Mouse (Mus musculus): Measurements from ENCODE around the gene Polr3h.
A peak's percentile ranks its signal among the peaks of the same experiment; 100 is the strongest.

Gene Polr3h

GRCm38 (mm10) chr15:81949076-81949475 is 23.0 kb upstream of the Polr3h start:
- DNase-seq: no peak

DNA sequence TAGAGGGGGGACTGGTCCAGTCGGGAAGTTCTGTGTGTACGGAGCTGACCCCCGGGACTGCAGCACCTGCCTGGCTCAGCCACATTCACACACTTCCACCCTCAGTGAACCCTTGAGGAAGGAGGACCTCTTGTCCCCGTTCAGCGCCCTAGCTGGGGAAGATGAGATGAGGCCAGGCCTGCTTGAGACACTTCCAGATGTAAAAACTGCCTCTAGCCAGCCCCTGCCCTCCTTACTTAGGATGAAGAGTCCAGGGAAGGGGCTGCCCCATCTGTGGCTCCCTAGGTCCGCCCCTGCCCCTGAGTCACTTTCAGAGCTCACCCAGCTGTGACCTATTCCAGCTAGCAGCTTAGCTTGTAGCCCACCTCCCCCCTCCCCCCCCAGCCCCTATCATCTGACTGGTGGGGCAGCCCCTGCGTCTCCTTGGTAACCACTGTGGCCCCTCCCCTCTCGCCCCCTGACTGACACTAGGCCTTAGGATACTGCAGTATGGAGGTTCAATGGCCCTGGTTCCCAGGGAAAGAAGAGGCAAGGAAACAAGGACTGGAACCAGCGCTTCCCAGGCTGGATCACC is 17.2 kb upstream of the Polr3h start:
- DNase-seq: no peak

- DNase-seq: no peak
Measured at GRCm38 (mm10) chr15:81941010-81941409, 15.0 kb upstream of the Polr3h start.

DNA sequence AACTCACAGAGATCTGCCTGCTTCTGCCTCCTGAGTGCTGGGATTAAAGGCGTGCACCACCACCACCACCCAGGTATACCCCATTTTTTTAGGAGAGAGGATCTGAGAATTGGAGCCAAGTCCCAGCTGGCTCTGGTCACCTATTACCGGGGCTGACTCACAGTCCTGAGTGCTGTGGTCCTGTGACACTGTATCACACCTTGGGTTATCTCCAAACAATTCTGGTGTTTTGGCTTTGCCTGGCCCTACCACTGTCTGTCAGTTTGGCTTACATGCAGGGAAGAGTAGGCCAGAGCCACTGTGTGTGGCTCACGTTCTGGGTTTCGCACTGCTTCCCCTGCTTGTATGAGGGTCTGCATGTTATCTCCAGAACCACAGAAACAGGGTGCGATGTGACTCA is 14.2 kb upstream of the Polr3h start:
- DNase-seq: no peak

DNA sequence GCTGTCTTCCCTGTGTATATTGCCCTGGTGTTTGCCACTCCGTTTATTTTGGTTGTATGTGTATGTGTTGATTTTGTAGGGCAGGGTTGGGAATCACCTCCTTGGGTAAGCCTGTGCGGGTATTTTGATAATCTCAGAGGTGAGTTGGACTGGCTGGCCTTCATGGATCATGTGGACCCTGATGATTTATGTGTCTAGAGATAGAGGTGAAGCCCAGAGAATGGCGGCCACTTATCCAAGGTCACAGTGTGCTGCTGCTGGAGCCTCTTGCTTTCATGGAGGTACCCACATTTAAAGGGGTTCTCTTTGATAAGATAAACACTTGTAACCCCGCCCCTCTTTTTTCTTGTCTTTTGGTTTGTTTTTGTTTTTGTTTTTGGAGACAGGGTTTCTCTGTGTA is 13.7 kb upstream of the Polr3h start:
- no peak for DNase-seq

DNA sequence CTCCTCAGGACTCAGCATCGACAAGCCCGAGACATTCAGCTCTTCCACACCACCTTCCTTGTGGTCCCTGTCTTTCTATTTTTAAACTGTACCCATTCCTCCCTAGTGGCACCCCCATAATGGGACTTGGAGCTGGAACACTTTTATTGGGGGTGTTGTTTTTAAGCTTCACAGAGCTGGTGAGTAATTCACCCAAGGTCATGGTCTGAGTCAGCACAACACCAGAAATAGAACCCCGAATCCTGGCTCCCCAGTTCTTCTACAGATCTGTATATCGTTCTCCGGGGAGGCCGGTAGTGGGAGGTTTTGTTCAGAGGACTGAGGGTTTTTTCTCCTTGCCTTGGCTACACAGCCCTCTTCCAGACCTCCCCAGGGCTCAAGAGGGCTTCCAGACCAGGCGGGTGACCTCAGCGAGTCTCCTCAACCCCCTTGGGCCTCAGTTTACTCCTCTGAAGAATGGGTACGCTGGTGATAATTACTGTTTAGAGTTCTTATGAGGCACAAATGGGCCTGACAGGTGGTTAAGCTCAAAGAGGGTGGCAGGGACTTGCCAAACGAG is 13.2 kb upstream of the Polr3h start:
- DNase-seq: no peak

DNA sequence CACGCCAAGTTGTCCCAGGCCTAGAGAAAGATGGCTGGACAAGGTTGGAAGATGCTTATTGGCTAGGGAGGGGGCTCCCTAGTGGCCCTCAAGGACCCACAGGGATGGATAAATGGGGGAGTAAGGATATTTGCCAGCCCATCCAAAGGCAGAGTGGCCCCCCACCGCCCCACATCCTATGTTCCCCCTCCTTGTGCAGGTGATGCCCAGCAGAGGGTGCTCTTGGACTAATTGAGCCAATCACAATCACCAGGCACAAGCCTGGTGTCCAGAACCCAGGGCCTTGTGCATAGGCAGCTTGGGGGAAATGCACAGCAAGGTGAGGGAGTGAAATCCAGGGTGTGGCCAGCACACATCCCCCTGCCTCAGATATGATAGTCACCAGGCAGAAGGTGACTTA is 12.2 kb upstream of the Polr3h start:
- DNase-seq: peak; percentile 73

GRCm38 (mm10) chr15:81937098-81937972 is 11.3 kb upstream of the Polr3h start:
- peak; percentile 57 for DNase-seq

- peak; percentile 65 for DNase-seq
Measured at GRCm38 (mm10) chr15:81936679-81937078, 10.6 kb upstream of the Polr3h start, which contains the start of gene Csdc2. TSS of gene Csdc2 (plus strand) at chr15:81936759.

DNA sequence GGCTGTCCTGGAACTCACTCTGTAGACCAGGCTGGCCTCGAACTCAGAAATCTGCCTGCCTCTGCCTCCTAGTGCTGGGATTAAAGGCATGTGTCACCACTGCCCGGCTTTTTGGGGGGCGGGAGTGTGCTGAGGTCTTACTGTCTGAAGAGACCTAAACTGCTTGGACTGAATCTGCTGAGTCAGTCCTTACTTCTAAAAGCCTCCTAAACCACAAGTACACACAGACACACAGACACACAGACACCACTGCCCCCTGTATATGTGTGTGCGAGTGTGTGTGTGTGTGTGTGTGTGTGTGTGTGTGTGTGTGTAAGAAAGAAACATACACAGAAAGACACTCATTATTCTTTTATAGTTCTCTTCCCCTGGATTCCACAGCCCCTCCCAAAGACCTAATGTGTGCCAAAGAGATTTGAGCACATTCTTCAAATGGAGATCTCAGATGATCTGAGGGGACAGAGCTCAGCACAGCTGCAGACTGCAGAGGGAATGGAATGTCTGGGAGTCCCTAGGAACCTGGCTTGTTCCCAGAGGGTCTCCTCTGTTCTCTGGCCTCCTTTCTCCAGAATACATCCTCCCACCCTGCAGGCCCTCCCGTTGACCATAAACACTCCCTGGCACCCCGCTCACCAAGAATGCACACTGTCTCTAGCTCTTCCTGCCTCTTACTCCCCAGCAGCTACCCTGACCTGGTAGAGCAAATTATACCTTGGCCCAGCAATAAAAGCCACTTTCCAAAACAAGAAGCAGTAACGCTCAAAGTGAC is 10.0 kb upstream of the Polr3h start:
- DNase-seq: no peak

DNA sequence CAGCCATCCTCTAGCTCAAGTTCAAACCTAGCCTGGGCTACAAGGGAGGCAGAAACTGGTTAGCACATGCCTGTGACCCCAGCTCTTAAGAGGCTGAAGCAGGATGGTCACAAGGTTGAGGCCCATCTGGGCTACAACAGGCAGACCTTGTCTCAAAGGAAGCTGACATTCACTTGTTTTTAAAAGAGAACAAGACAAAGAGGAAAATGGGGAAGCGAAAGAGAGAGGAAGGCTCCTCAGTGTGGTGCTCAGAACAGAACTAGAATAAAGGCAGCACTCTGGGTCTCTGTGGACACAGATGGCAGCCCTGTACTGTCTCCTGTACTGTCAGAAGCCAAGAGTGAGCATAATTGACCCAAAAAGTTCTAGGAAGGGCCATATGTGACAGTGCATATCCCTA is 7.9 kb upstream of the Polr3h start:
- no peak for DNase-seq

DNA sequence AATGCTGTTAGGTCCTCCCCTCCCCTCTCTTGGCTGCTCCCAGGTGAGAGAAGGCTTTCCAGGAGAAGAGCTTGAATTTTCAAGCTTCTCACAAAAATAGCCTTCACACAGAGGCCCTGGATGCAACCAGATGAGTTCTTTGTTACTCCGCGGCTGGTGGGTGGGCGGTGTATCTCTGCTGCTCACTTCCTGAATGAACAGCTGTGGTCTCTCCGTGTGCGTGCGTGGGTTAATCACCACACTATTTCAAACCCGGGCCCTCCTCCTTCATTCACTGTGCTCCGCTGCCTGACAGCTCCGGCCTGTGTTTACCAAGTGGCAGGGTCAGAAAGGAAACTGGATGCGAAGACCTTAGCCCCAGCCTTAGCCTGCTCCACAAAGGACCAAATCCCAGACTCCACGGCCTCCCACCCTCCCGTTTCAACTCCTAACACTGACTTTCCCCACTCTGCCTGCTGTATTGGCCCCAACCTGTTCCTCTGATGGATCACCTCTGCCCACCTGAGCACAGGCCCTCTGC is 7.0 kb upstream of the Polr3h start:
- DNase-seq: no peak

- DNase-seq: no peak
Measured at GRCm38 (mm10) chr15:81928277-81928676, 2.2 kb upstream of the Polr3h start.

GRCm38 (mm10) chr15:81927741-81928140 is 1.7 kb upstream of the Polr3h start:
- DNase-seq: no peak

DNA sequence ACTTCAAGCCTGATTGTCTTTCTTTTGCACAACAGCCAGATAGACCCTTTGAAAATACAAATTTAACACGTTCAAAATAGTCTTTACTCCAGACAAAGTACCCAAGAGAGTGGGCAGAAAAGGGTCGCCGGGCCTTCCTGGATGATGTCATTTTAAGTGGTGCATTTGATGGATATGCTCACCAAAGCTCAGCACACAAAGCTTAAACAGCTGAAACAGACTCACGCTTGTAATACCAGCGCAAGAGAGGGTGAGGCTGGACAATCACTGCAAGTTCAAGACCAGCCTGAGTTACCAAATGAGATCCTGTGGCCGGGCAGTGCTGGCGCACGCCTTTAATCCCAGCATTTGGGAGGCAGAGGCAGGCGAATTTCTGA is 394 bp upstream of the Polr3h start:
- DNase-seq: no peak

DNA sequence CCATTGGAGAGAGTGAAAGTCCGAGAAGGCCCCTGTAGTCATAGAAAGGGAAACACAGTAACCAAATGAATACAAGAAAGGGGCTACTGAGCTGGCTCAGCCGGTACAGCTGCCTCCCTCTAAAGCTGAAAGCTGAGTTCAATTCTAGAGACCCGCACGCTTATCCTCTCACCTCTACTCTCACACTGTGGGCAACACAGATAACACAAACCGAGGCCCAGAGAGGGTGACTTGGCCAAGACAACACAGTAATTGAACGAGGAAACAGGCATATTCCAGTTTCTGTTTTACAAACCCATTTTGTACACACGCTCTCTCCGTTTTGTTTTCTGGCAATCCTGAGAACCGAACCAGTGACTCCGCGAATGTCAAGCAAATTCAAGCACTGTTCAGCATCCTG is 1.1 kb downstream of the Polr3h start:
- no peak for DNase-seq

- no peak for DNase-seq
Measured at GRCm38 (mm10) chr15:81921255-81921654, 4.8 kb downstream of the Polr3h start.

GRCm38 (mm10) chr15:81920546-81921217 is 5.4 kb downstream of the Polr3h start:
- peak; percentile 51 for DNase-seq

- no peak for DNase-seq
Measured at GRCm38 (mm10) chr15:81919062-81919461, 7.0 kb downstream of the Polr3h start.

- DNase-seq: peak; percentile 65
Measured at GRCm38 (mm10) chr15:81917621-81918463, 8.2 kb downstream of the Polr3h start.

- no peak for DNase-seq
Measured at GRCm38 (mm10) chr15:81917201-81917600, 8.8 kb downstream of the Polr3h start.

DNA sequence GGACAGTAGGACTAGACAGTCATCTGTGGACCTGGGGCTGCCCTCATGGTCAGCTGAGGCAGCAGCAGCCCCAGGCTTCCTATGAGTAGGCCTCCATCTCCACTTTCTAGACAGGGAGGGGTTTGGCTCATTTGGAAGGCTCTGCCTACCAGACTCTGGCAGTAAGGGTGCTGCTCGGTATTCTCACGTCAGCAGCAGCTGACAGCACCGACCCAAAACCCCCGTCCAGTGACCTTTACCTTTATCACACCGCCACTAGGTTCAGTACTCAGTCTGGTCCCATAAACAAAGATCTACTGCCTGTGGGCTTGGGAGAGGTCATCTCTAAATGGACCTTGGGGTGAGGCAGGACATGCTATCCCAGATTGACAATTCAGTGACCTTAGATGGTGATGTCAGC is 10.4 kb downstream of the Polr3h start:
- DNase-seq: no peak

Data from cerebellum, adult 8-10 months (tissue).